Mouse (Mus musculus) R1 (cell line): ENCODE measurements around the gene Pax3.
A peak's percentile ranks its signal among the peaks of the same experiment; 100 is the strongest.

Experiments
- DNase-seq: peaks from one replicate; pipeline ENCODE4 v3.0.0-alpha.2; 2018; ENCODE audit warnings: low read depth, low spot score

The Pax3 gene

GRCm38 (mm10) chr1:78088646-78089045 lies 108.3 kb downstream of the Pax3 start:
- DNase-seq: no peak

DNA sequence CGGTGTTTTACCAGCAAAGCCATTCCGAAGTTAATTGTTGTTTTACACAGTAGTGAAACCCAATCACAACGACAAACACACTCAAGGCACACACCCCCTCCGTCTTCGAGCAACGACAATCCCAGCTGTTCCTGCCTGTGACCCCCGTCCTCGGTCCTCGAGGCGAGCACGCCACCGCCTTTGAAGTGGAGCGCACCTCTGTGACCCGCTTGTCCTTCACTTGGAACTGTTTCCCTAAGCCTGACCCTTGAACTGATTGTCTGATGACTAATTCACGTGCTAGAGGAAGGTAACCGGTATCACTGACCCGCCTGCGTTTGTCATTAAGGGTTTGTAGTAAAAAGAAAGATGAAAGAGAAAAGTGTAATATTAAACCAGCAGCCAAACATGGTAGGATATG lies 115.2 kb downstream of the Pax3 start:
- DNase-seq: peak; percentile 2

DNA sequence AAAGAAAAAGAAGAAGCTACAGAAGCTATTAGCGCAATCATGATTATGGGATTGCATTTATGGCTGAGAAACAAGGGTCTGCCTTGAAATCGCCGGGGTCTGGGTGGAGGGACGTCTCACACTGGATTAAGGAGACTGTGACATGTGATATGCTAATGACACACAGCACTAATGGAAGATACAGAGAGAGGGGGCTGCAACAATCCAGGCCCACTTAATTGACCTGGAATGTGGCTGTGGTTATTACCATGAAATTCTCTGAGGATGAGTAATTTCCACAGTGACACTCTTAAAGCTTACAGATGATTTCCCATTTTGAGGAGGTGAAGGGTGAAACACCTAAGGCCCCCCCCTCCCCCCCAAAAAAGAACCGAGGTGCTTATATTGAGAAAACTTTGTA lies 136.1 kb downstream of the Pax3 start:
- no peak for DNase-seq

DNA sequence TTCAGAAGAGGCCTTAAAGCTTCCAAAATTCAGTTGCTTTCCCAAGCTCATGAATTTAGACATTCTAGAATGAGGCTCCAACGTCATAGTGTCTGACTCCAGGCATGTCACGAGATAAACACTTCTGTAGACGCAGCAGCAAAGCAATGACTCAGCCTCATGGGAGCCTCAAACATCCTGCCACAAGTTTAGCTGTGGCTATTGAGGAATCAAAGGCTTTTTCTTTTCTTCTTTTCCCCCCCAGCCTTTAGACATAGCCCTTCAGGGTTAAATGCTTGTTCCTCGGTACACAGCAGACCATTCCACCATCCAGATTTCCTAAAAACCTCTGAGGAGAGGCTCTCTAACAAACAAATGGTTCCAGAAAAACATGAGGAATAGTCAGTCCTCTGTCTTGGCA lies 139.0 kb downstream of the Pax3 start:
- no peak for DNase-seq

DNA sequence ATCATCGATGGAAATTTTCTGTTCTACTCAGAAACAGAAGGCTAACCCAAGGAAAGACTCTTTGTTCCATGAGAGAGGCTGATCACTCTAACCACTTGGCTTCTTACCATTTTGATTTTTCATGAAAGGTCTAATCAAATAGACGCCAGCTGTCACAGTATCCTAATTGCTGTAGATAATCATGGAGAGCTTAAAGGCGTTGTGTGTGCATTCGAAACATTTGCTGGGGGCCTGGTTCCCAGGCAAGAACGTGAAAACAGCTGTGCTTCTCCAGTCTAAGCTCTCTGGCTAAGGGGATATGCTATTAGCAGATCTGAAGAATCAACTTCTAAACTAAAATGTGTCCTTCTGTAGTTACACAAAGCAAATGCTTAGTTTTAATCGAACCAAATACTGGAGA lies 143.3 kb downstream of the Pax3 start:
- no peak for DNase-seq
